Mouse (Mus musculus): ENCODE measurements around the gene Lta. TPM values are rescaled to one million over a fixed set of nuclear protein-coding genes. Genes with fewer than 3 reads are reported as not detected.

The Lta gene
- polyA plus RNA-seq, 1 experiment: 4.4 TPM

- peak overlapping the region; percentile 98 for H3K27ac ChIP-seq (ENCODE audit: control insufficient read depth, insufficient read depth, low read depth, low read length, poor library complexity)
- under 1% methylated on average over 55 of the region's 55 CpGs for WGBS
- TF ChIP-seq CTCF (IDR thresholded peaks at IDR 0.05; ENCODE audit: control insufficient read depth, insufficient read depth, low read length) (0 out of 2 replicates have a peak, but pooled peaks have one; percentile 29), POLR2A (IDR thresholded peaks at IDR 0.05; ENCODE audit: borderline replicate concordance, control insufficient read depth, low read depth, low read length) (peak; percentile 52; the same call in 1 of the 2 replicates)
- peaks cover 5% of the 10 kb centered on the region; the same call in 1 of the 2 replicates for H3K4me1 ChIP-seq (ENCODE audit: control insufficient read depth, insufficient read depth, low read length)
- H3K4me3 ChIP-seq (replicated peaks; ENCODE audit: control insufficient read depth, low read depth, low read length): peak overlapping the region; percentile 63
Observed at GRCm38 (mm10) chr17:35242015-35242941, 37.1 kb upstream of the Lta start.

- Histone ChIP-seq H3K27ac (ENCODE audit: control insufficient read depth, insufficient read depth, low read depth, low read length, poor library complexity) (peak within 1 kb of the TSS; percentile 98), H3K4me1 (ENCODE audit: control insufficient read depth, insufficient read depth, low read length) (peaks cover 5% of the 10 kb centered on the region; the same call in 1 of the 2 replicates), H3K4me3 (replicated peaks; ENCODE audit: control insufficient read depth, low read depth, low read length) (peak within 1 kb of the TSS; percentile 67)
- under 1% methylated on average over 69 of the region's 69 CpGs for WGBS
- TF ChIP-seq CTCF (IDR thresholded peaks at IDR 0.05; ENCODE audit: control insufficient read depth, insufficient read depth, low read length) (peak; percentile 0; the same call in 1 of the 2 replicates), POLR2A (IDR thresholded peaks at IDR 0.05; ENCODE audit: borderline replicate concordance, control insufficient read depth, low read depth, low read length) (peak; percentile 93)
Observed at GRCm38 (mm10) chr17:35241305-35242014, 36.3 kb upstream of the Lta start, which contains the start of gene Ddx39b. Ddx39b (plus strand) TSS chr17:35241746.

- WGBS: 49% methylated on average over 12 of the region's 12 CpGs
- TF ChIP-seq POLR2A (IDR thresholded peaks at IDR 0.05; ENCODE audit: borderline replicate concordance, control insufficient read depth, low read depth, low read length) (no peak), CTCF (IDR thresholded peaks at IDR 0.05; ENCODE audit: control insufficient read depth, insufficient read depth, low read length) (no peak)
Observed at GRCm38 (mm10) chr17:35240384-35241304, 35.5 kb upstream of the Lta start.

GRCm38 (mm10) chr17:35239700-35240099 lies 34.5 kb upstream of the Lta start:
- no peak overlapping the region for H3K4me3 ChIP-seq (replicated peaks; ENCODE audit: control insufficient read depth, low read depth, low read length)
- 64% methylated on average over 5 of the region's 5 CpGs for WGBS
- H3K4me1 ChIP-seq (ENCODE audit: control insufficient read depth, insufficient read depth, low read length): peaks cover 5% of the 10 kb centered on the region
- no peak overlapping the region for H3K27ac ChIP-seq (ENCODE audit: control insufficient read depth, insufficient read depth, low read depth, low read length, poor library complexity)
- no peak for TF ChIP-seq POLR2A (IDR thresholded peaks at IDR 0.05; ENCODE audit: borderline replicate concordance, control insufficient read depth, low read depth, low read length)
- no peak for TF ChIP-seq CTCF (IDR thresholded peaks at IDR 0.05; ENCODE audit: control insufficient read depth, insufficient read depth, low read length)

More at GRCm38 (mm10) chr17:35240384-35241304, 35.5 kb upstream of the Lta start:
- peak overlapping the region; percentile 98; the same call in 1 of the 2 replicates for H3K27ac ChIP-seq (ENCODE audit: control insufficient read depth, insufficient read depth, low read depth, low read length, poor library complexity)
- H3K4me3 ChIP-seq (replicated peaks; ENCODE audit: control insufficient read depth, low read depth, low read length): peak overlapping the region; percentile 67
- H3K4me1 ChIP-seq (ENCODE audit: control insufficient read depth, insufficient read depth, low read length): peaks cover 5% of the 10 kb centered on the region; the same call in 1 of the 2 replicates

GRCm38 (mm10) chr17:35237504-35237903 lies 32.4 kb upstream of the Lta start:
- Histone ChIP-seq H3K4me3 (replicated peaks; ENCODE audit: control insufficient read depth, low read depth, low read length) (no peak overlapping the region), H3K4me1 (ENCODE audit: control insufficient read depth, insufficient read depth, low read length) (peaks cover 1% of the 10 kb centered on the region), H3K27ac (ENCODE audit: control insufficient read depth, insufficient read depth, low read depth, low read length, poor library complexity) (no peak overlapping the region)
- WGBS: 93% methylated on average over 12 of the region's 12 CpGs
- no peak for TF ChIP-seq CTCF (IDR thresholded peaks at IDR 0.05; ENCODE audit: control insufficient read depth, insufficient read depth, low read length)
- no peak for TF ChIP-seq POLR2A (IDR thresholded peaks at IDR 0.05; ENCODE audit: borderline replicate concordance, control insufficient read depth, low read depth, low read length)

GRCm38 (mm10) chr17:35236996-35237395 lies 31.8 kb upstream of the Lta start:
- Histone ChIP-seq H3K4me3 (replicated peaks; ENCODE audit: control insufficient read depth, low read depth, low read length) (no peak overlapping the region), H3K27ac (ENCODE audit: control insufficient read depth, insufficient read depth, low read depth, low read length, poor library complexity) (no peak overlapping the region), H3K4me1 (ENCODE audit: control insufficient read depth, insufficient read depth, low read length) (peaks cover 1% of the 10 kb centered on the region)
- TF ChIP-seq CTCF (IDR thresholded peaks at IDR 0.05; ENCODE audit: control insufficient read depth, insufficient read depth, low read length) (no peak), POLR2A (IDR thresholded peaks at IDR 0.05; ENCODE audit: borderline replicate concordance, control insufficient read depth, low read depth, low read length) (no peak)
- 88% methylated on average over 9 of the region's 9 CpGs for WGBS

GRCm38 (mm10) chr17:35236390-35236746 lies 31.2 kb upstream of the Lta start:
- no peak for TF ChIP-seq POLR2A (IDR thresholded peaks at IDR 0.05; ENCODE audit: borderline replicate concordance, control insufficient read depth, low read depth, low read length)
- TF ChIP-seq CTCF (IDR thresholded peaks at IDR 0.05; ENCODE audit: control insufficient read depth, insufficient read depth, low read length): peak; percentile 98
- WGBS: 2% methylated on average over 18 of the region's 18 CpGs
- Histone ChIP-seq H3K27ac (ENCODE audit: control insufficient read depth, insufficient read depth, low read depth, low read length, poor library complexity) (peak overlapping the region; percentile 91), H3K4me3 (replicated peaks; ENCODE audit: control insufficient read depth, low read depth, low read length) (peak overlapping the region; percentile 86), H3K4me1 (ENCODE audit: control insufficient read depth, insufficient read depth, low read length) (peaks cover 5% of the 10 kb centered on the region)
